Mouse (Mus musculus): ENCODE data around the gene Ngfr.

Gene Ngfr

GRCm38 (mm10) chr11:95520456-95521072 lies 67.0 kb downstream of the Ngfr start:
- DNase-seq (ENCODE audit: low read depth, low spot score) = peak; percentile 92

- peak; percentile 47 for DNase-seq (ENCODE audit: low read depth, low spot score)
Observed at GRCm38 (mm10) chr11:95519996-95520395, 67.5 kb downstream of the Ngfr start.

- DNase-seq (ENCODE audit: low read depth, low spot score) = peak; percentile 68
Observed at GRCm38 (mm10) chr11:95519299-95519698, 68.2 kb downstream of the Ngfr start.

Measured in R1 (cell line).